Mouse (Mus musculus) inflammation-experienced regulatory T-cells, adult 6 months (primary cell): ENCODE results near the gene Dock10. TPM values are rescaled to one million over a fixed set of nuclear protein-coding genes. Genes with fewer than 3 reads are reported as not detected.

Experiments used
- ATAC-seq: one replicate; pipeline ENCODE4 v1.8.0; 2017
- polyA plus RNA-seq, 3 experiments: library from polyadenylated mRNA; unstranded; fragments of 100-300 nt; shearing (Covaris generic); gene quantifications; one replicate each; pipeline ENCODE4 v1.2.1; 2017

The Dock10 gene
- polyA plus RNA-seq, 3 experiments from 2014 or later = 102 to 143 (median 138) TPM

- ATAC-seq = no peak
These were observed 304.4 kb downstream of the Dock10 start for GRCm38 (mm10) chr1:80453971-80454370.

- peak; percentile 32 for ATAC-seq
These were observed 306.3 kb downstream of the Dock10 start for GRCm38 (mm10) chr1:80451914-80452549.
